Mouse (Mus musculus) midbrain, postnatal 0 days (tissue): ENCODE data around the gene Cir1. TPM values are rescaled to one million over a fixed set of nuclear protein-coding genes. Genes with fewer than 3 reads are reported as not detected.

Experiments
- ATAC-seq: fragments of 200-750 bp; cut with Nextera tagmentation; 2 replicates; pipeline ENCODE4 v1.8.0; 2017; ENCODE audit warnings: moderate number of reproducible peaks, mild to moderate bottlenecking, moderate TSS enrichment, moderate library complexity; ENCODE audit not compliant: low FRiP score
- DNase-seq: peaks from one replicate; pipeline ENCODE4 v3.0.0-alpha.2; 2015; ENCODE audit warnings: low spot score
- H3K27ac ChIP-seq: fragments of 300-500 bp; sonication (generic); 2 replicates; pipeline ENCODE4 v1.5.1; 2014; ENCODE audit warnings: low read depth, mild to moderate bottlenecking, low read length, mixed read lengths
- H3K27me3 ChIP-seq: fragments of 300-500 bp; sonication (generic); 2 replicates; pipeline ENCODE4 v1.6.1; 2014; ENCODE audit warnings: low read length, control low read depth, mixed read lengths; ENCODE audit not compliant: insufficient read depth
- H3K36me3 ChIP-seq: fragments of 300-500 bp; sonication (generic); 2 replicates; pipeline ENCODE4 v1.6.1; 2014; ENCODE audit warnings: low read length, control low read depth, mixed read lengths; ENCODE audit not compliant: insufficient read depth
- H3K4me1 ChIP-seq: fragments of 300-500 bp; sonication (generic); 2 replicates; pipeline ENCODE4 v1.6.1; 2014; ENCODE audit warnings: mild to moderate bottlenecking, control low read depth, antibody characterized with exemption, low read length, mixed read lengths; ENCODE audit not compliant: insufficient read depth
- H3K4me2 ChIP-seq: fragments of 300-500 bp; sonication (generic); 2 replicates; pipeline ENCODE4 v1.6.1; 2014; ENCODE audit warnings: low read depth, mild to moderate bottlenecking, low read length, mixed read lengths; ENCODE audit not compliant: poor library complexity, severe bottlenecking
- H3K4me3 ChIP-seq: fragments of 300-500 bp; sonication (generic); 2 replicates; pipeline ENCODE4 v1.5.1; 2014; ENCODE audit warnings: low read depth, mild to moderate bottlenecking, low read length, moderate library complexity
- H3K9ac ChIP-seq: fragments of 300-500 bp; sonication (generic); replicated peaks from 2 replicates; pipeline ENCODE4 v1.6.1; 2014; ENCODE audit warnings: mild to moderate bottlenecking, low read length, moderate library complexity, mixed read lengths; ENCODE audit not compliant: poor library complexity, severe bottlenecking
- H3K9me3 ChIP-seq: fragments of 300-500 bp; sonication (generic); 2 replicates; pipeline ENCODE4 v1.6.1; 2016; ENCODE audit warnings: low read length, control low read depth
- CTCF ChIP-seq: IDR thresholded peaks from 2 replicates; pipeline ENCODE4 v1.5.1; 2016; ENCODE audit warnings: antibody characterized with exemption, mild to moderate bottlenecking
- WGBS: fragments of 180-500 bp; shearing (Covaris S2); extraction: QIAGEN DNeasy Blood & Tissue Kit; methylation state at CpG from one replicate; pipeline ENCODE4 v1.1.7; 2014; 5-methylcytosine and 5-hydroxymethylcytosine counted together
- polyA plus RNA-seq: library from polyadenylated mRNA; unstranded; fragments of >200 nt; fragmentation: Nextera tagmentation; extraction: Ambion mirVana; gene quantifications from 2 replicates; pipeline ENCODE4 v1.2.1, GENCODE M21; 2015
- total RNA-seq: library from RNA; depleted of rRNA; stranded (reverse); fragments of >200 nt; gene quantifications from 2 replicates; pipeline ENCODE4 v1.2.3, GENCODE M21; 2014

Cir1 gene
- total and polyA plus RNA-seq, 2 experiments from 2014 or later, result 4.1 to 36.3 TPM

DNA sequence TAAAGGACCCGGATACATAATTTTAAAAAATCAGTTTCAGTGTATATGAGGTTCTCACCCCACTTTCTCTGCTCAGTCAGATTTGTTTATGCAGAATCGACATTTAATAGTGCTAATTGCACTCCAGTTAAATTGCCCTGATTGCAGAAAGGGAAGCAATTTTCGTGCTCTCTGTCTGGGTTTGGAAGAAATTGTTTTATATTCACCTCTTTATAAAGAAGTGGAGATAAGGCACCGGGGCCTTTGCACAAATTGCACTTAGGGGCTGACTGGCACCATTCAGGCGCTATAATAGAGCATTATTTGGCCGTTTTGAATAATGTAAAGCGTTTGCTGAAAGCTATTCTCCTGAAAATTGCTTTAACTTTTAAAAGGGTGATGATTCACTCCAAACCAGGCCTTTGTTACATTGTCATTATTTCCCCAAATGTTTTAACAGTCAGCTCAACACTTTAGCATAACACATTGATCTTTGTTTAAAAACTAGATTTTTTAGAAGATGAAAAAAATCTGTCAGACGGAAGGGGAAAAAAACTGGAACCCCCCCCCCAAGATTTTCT lies 43.6 kb downstream of the Cir1 start:
- Histone ChIP-seq H3K27me3 (peaks cover 55% of the 10 kb centered on the region), H3K27ac (no peak overlapping the region), H3K36me3 (no peaks in the 10 kb centered on the region), H3K9ac (no peak overlapping the region), H3K4me1 (0 out of 2 replicates have a peak, but pooled peaks cover 4% of the 10 kb centered on the region), H3K4me3 (no peak overlapping the region), H3K9me3 (no peaks in the 10 kb centered on the region), H3K4me2 (no peak overlapping the region)
- no peak for ATAC-seq
- WGBS, result 7% methylated on average over 8 of the region's 8 CpGs
- no peak for TF ChIP-seq CTCF
- no peak for DNase-seq

DNA sequence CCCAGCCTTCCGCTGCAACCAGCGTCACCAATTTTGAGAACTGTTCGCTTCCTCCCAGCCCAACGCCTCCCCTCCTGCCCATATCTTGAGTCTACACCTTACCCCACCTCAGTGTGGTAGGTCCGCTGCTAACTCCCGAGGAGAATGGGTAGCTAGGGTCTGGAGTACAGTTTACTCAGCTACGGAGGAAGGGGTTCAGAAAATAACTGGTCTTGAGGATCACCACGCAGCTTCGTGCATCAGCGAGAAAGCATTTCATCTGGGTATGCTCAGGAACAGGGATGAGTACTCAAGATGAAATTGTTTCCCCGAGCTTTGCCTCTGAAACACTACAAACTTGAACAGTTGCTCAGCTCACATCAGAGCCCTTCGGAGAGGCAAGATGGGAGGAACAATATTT lies 44.2 kb downstream of the Cir1 start:
- under 1% methylated on average over 12 of the region's 12 CpGs for WGBS
- H3K4me2 ChIP-seq, result no peak overlapping the region
- H3K36me3 ChIP-seq, result no peaks in the 10 kb centered on the region
- no peak overlapping the region for H3K27ac ChIP-seq
- no peak for TF ChIP-seq CTCF
- peaks cover 58% of the 10 kb centered on the region for H3K27me3 ChIP-seq
- H3K4me1 ChIP-seq, result 0 out of 2 replicates have a peak, but pooled peaks cover 6% of the 10 kb centered on the region
- no peak overlapping the region for H3K4me3 ChIP-seq
- no peak for DNase-seq
- no peak for ATAC-seq
- H3K9me3 ChIP-seq, result no peaks in the 10 kb centered on the region
- no peak overlapping the region for H3K9ac ChIP-seq

DNA sequence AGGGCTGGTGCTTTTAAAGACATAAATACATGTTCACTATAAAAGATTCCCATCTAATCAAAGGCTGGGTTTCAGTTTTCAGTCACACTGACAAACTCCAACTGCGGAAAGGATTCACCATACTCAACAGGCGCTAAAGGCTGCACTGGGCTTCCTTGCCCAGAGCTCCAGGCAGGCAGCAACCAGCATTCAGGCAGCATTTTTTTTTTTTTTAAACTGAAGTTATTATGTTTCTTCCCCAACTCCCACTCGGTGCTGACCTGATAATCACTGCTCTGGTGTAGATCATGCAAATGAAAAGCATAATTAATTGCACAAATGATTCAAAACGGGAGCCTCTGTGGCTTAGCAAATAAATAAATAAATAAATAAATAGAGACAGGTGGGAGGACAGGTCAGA lies 44.7 kb downstream of the Cir1 start:
- no peak for DNase-seq
- 2% methylated on average over 4 of the region's 4 CpGs for WGBS

DNA sequence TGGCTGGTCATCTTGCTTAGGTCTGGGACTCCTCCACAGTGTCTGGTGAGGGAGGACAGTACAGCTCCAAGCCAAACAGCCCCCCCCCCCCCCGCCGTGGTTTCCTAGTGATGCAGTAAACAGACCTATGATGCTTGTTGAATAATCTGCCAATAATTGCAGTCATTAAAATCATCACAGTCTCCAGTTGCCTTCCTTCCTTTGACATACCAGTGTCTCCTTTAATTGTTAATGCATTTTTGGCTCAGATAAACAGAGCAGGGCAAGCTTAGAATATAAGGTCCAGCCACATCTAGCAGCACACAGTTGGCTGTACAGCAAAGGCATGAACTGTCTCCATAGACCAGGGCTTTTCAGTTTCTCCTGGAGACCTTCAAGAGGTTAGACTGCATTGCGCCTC lies 45.3 kb downstream of the Cir1 start:
- Histone ChIP-seq H3K4me1 (0 out of 2 replicates have a peak, but pooled peaks cover 6% of the 10 kb centered on the region), H3K9me3 (no peaks in the 10 kb centered on the region), H3K36me3 (no peaks in the 10 kb centered on the region), H3K4me2 (no peak overlapping the region), H3K9ac (no peak overlapping the region), H3K27ac (no peak overlapping the region), H3K27me3 (peaks cover 63% of the 10 kb centered on the region), H3K4me3 (no peak overlapping the region)
- 23% methylated on average over 3 of the region's 3 CpGs for WGBS
- DNase-seq (no peak), ATAC-seq (no peak)
- TF ChIP-seq CTCF, result no peak

More for the DNA sequence above, 44.7 kb downstream of the Cir1 start:
- no peak for ATAC-seq
- H3K27ac ChIP-seq, result no peak overlapping the region
- H3K4me3 ChIP-seq, result no peak overlapping the region
- H3K9me3 ChIP-seq, result no peaks in the 10 kb centered on the region
- H3K27me3 ChIP-seq, result peaks cover 61% of the 10 kb centered on the region
- H3K9ac ChIP-seq, result no peak overlapping the region
- H3K4me2 ChIP-seq, result no peak overlapping the region
- no peak for TF ChIP-seq CTCF
- 0 out of 2 replicates have a peak, but pooled peaks cover 6% of the 10 kb centered on the region for H3K4me1 ChIP-seq
- no peaks in the 10 kb centered on the region for H3K36me3 ChIP-seq

DNA sequence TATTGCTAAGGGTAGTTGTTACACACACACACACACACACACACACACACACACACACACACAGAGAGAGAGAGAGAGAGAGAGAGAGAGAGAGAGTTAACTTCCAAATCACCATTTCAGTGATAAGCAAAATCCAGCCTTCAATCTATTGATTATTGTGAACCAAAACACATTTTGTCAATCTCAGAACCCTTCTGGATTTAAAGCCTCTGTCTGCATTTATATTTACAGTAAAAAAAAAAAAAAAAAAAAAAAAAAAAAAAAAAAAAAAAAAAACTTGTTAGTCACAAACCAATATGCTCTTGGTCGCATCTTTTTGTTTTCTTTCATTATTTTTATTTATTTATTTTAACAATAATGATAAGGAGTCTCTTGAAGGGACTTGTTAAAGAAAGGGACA lies 45.9 kb downstream of the Cir1 start:
- ATAC-seq (no peak), DNase-seq (no peak)
- peaks cover 67% of the 10 kb centered on the region for H3K27me3 ChIP-seq
- WGBS, result 53% methylated on average over 1 of the region's 1 CpGs
- TF ChIP-seq CTCF, result no peak
- no peak overlapping the region for H3K27ac ChIP-seq
- H3K4me3 ChIP-seq, result no peak overlapping the region
- no peaks in the 10 kb centered on the region for H3K9me3 ChIP-seq
- no peak overlapping the region for H3K9ac ChIP-seq
- no peak overlapping the region for H3K4me2 ChIP-seq
- H3K36me3 ChIP-seq, result no peaks in the 10 kb centered on the region
- 0 out of 2 replicates have a peak, but pooled peaks cover 6% of the 10 kb centered on the region for H3K4me1 ChIP-seq

DNA sequence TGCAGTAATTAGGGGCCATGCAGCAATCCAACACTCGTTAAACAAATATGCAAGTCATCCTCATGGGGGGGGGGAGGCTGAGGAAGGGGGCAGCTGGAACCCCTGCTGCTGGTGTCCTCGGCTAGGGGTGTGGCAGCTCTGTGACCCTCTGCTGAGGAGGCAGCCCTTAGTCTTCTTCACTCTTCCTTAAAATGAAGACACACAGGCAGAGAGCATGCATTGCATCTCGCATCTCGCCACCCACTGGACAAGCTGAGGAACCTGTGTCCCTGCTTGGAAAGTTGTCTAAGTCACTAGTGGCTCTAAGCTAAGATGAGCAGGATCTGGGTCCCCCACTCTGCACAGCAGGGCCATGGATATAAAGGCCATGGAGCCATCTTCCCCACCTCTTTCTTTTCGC lies 46.5 kb downstream of the Cir1 start:
- Histone ChIP-seq H3K9ac (no peak overlapping the region), H3K4me3 (no peak overlapping the region), H3K9me3 (no peaks in the 10 kb centered on the region), H3K4me1 (0 out of 2 replicates have a peak, but pooled peaks cover 6% of the 10 kb centered on the region), H3K36me3 (no peaks in the 10 kb centered on the region), H3K4me2 (no peak overlapping the region), H3K27ac (no peak overlapping the region), H3K27me3 (peaks cover 65% of the 10 kb centered on the region)
- DNase-seq, result no peak
- WGBS, result 14% methylated on average over 5 of the region's 5 CpGs
- ATAC-seq, result no peak
- TF ChIP-seq CTCF, result peak; percentile 56
